ENCODE assay signal across 8 mouse cellular contexts in the genomic region with DNA sequence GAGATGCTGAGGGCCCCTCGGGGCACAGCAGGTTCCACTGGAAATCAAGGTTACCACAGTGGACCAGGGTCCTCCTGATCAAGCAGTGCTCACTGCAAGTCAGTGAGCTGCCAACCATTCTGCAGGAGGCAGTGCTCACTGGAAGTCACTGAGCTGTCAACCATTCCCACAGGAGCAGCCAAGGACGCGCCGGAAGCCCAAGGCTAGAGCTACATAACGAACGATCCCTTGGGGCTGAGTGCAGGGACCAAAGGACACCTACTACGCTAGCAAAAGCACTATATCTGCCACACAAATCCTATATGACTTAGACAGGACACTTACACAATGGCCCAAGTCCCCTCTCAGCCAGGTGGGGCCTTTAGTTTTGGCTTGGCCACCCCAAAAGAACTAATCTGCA. TPM values are rescaled to one million over a fixed set of nuclear protein-coding genes. Genes with fewer than 3 reads are reported as not detected.
DNase-seq lines count a peak whose midpoint lies in the region; ATAC-seq and TF ChIP-seq lines count a peak whose summit lies in the region.

No protein-coding gene starts in this region.

- no peak overlapping the region for H3K4me3 ChIP-seq in liver, embryonic 13.5 days (replicated peaks)
- no peak overlapping the region for H3K4me3 ChIP-seq in liver, embryonic 12.5 days
- H3K4me3 ChIP-seq in embryonic facial prominence, embryonic 10.5 days, result no peak overlapping the region
- H3K4me3 ChIP-seq in hindbrain, postnatal 0 days (ENCODE audit: low read length), result no peak overlapping the region

- H3K27me3 ChIP-seq in liver, embryonic 13.5 days, result peaks cover 8% of the 10 kb centered on the region
- H3K27me3 ChIP-seq in liver, embryonic 12.5 days (replicated peaks), result peaks cover 9% of the 10 kb centered on the region
- H3K27me3 ChIP-seq in embryonic facial prominence, embryonic 10.5 days (replicated peaks; ENCODE audit: low read depth, poor library complexity, severe bottlenecking), result no peaks in the 10 kb centered on the region
- no peaks in the 10 kb centered on the region for H3K27me3 ChIP-seq in hindbrain, postnatal 0 days (ENCODE audit: insufficient read depth, low read length)

- H3K9me3 ChIP-seq in liver, embryonic 13.5 days (replicated peaks), result no peaks in the 10 kb centered on the region
- no peaks in the 10 kb centered on the region for H3K9me3 ChIP-seq in liver, embryonic 12.5 days (replicated peaks)
- H3K9me3 ChIP-seq in embryonic facial prominence, embryonic 10.5 days, result no peaks in the 10 kb centered on the region
- no peaks in the 10 kb centered on the region for H3K9me3 ChIP-seq in hindbrain, postnatal 0 days (ENCODE audit: low read length)

- TF ChIP-seq CTCF in hindbrain, postnatal 0 days (IDR thresholded peaks at IDR 0.05; ENCODE audit: low read depth), result no peak

- no peaks in the 10 kb centered on the region for H3K36me3 ChIP-seq in liver, embryonic 13.5 days
- H3K36me3 ChIP-seq in liver, embryonic 12.5 days, result no peaks in the 10 kb centered on the region
- H3K36me3 ChIP-seq in embryonic facial prominence, embryonic 10.5 days (replicated peaks), result peaks cover 16% of the 10 kb centered on the region
- H3K36me3 ChIP-seq in hindbrain, postnatal 0 days (ENCODE audit: insufficient read depth, low read length), result no peaks in the 10 kb centered on the region

- no peak overlapping the region for H3K9ac ChIP-seq in liver, embryonic 13.5 days
- no peak overlapping the region for H3K9ac ChIP-seq in liver, embryonic 12.5 days
- no peak overlapping the region for H3K9ac ChIP-seq in hindbrain, postnatal 0 days (replicated peaks; ENCODE audit: low read length)

- H3K27ac ChIP-seq in liver, embryonic 13.5 days, result peak overlapping the region; percentile 32; the same call in 1 of the 2 replicates
- no peak overlapping the region; the same call in 1 of the 2 replicates for H3K27ac ChIP-seq in liver, embryonic 12.5 days
- H3K27ac ChIP-seq in embryonic facial prominence, embryonic 10.5 days (replicated peaks), result peak overlapping the region; percentile 11; the same call in 1 of the 2 replicates
- peak overlapping the region; percentile 65; the same call in 1 of the 2 replicates for H3K27ac ChIP-seq in hindbrain, postnatal 0 days

- no peak for DNase-seq in liver, embryonic 13.5 days
- DNase-seq in embryonic facial prominence, embryonic 10.5 days (ENCODE audit: low spot score), result no peak
- no peak for DNase-seq in hindbrain, postnatal 0 days (ENCODE audit: low spot score)
- peak; percentile 58 for DNase-seq in lung, postnatal 10 days
- no peak for DNase-seq in cerebellum, adult 9-11 months
- DNase-seq in gastrocnemius, postnatal 4 days (ENCODE audit: low spot score in 2 of 2), result no peak

- no peak for ATAC-seq in liver, embryonic 13.5 days (ENCODE audit: low read depth)
- ATAC-seq in liver, embryonic 12.5 days, result no peak
- no peak for ATAC-seq in hindbrain, postnatal 0 days
- no peak for ATAC-seq in frontal cortex, adult (ENCODE audit: low TSS enrichment)

- 81% methylated on average over 7 of the region's 7 CpGs for WGBS in liver, embryonic 13.5 days (ENCODE audit: insufficient replicate concordance)
- 75% methylated on average over 7 of the region's 7 CpGs for WGBS in liver, embryonic 12.5 days (ENCODE audit: insufficient replicate concordance)
- 92% methylated on average over 7 of the region's 7 CpGs for WGBS in embryonic facial prominence, embryonic 10.5 days
- 67% methylated on average over 7 of the region's 7 CpGs for WGBS in hindbrain, postnatal 0 days

- H3K4me2 ChIP-seq in liver, embryonic 13.5 days, result no peak overlapping the region
- H3K4me2 ChIP-seq in liver, embryonic 12.5 days, result no peak overlapping the region
- H3K4me2 ChIP-seq in hindbrain, postnatal 0 days (ENCODE audit: low read depth, low read length), result no peak overlapping the region

- H3K4me1 ChIP-seq in liver, embryonic 13.5 days (replicated peaks), result peaks cover 62% of the 10 kb centered on the region
- peaks cover 58% of the 10 kb centered on the region for H3K4me1 ChIP-seq in liver, embryonic 12.5 days
- peaks cover 48% of the 10 kb centered on the region for H3K4me1 ChIP-seq in embryonic facial prominence, embryonic 10.5 days
- peaks cover 24% of the 10 kb centered on the region for H3K4me1 ChIP-seq in hindbrain, postnatal 0 days (ENCODE audit: insufficient read depth, low read length)

RNA-seq across cellular contexts. Expression of gene Lrp5, which starts 5.6 kb away (rescaled TPM):
- 1.9 and 2.0 TPM in 2 replicates for polyA plus RNA-seq in liver, embryonic 13.5 days (2015; fragmentation: Nextera tagmentation; extraction: Ambion mirVana)
- 2.7 TPM in 2 replicates for polyA plus RNA-seq in liver, embryonic 12.5 days (2016; fragmentation: Nextera tagmentation; extraction: Ambion mirVana)
- polyA plus RNA-seq in embryonic facial prominence, embryonic 10.5 days (2016; fragmentation: Nextera tagmentation; extraction: Ambion mirVana), result 5.5 and 5.6 TPM in 2 replicates
- total RNA-seq in hindbrain, postnatal 0 days (2014; rRNA removed), result 16.4 and 17.6 TPM in 2 replicates
- 0.69 and 1.1 TPM in 2 replicates for polyA plus RNA-seq in hindbrain, postnatal 0 days (2015; fragmentation: Nextera tagmentation; extraction: Ambion mirVana)
- total RNA-seq in gastrocnemius, postnatal 4 days (2021), result 10 to 100 TPM; 51.4 to 55.9 TPM

RNA-seq across cellular contexts. Expression of gene 1810055G02Rik, which starts 27.4 kb away (rescaled TPM):
- 13.2 and 14.5 TPM in 2 replicates for polyA plus RNA-seq in liver, embryonic 13.5 days (2015; fragmentation: Nextera tagmentation; extraction: Ambion mirVana)
- 16.4 and 16.5 TPM in 2 replicates for polyA plus RNA-seq in liver, embryonic 12.5 days (2016; fragmentation: Nextera tagmentation; extraction: Ambion mirVana)
- 46.4 and 46.5 TPM in 2 replicates for polyA plus RNA-seq in embryonic facial prominence, embryonic 10.5 days (2016; fragmentation: Nextera tagmentation; extraction: Ambion mirVana)
- total RNA-seq in hindbrain, postnatal 0 days (2014; rRNA removed), result 57.7 and 60.8 TPM in 2 replicates
- polyA plus RNA-seq in hindbrain, postnatal 0 days (2015; fragmentation: Nextera tagmentation; extraction: Ambion mirVana), result 33.3 and 37.2 TPM in 2 replicates
- total RNA-seq in gastrocnemius, postnatal 4 days (2021), result 10 to 100 TPM; 29.8 to 29.9 TPM
